Mouse (Mus musculus): ENCODE data around the gene B3galt4. TPM values are rescaled to one million over a fixed set of nuclear protein-coding genes. Genes with fewer than 3 reads are reported as not detected.
A peak's percentile ranks its signal among the peaks of the same experiment; 100 is the strongest.

Gene B3galt4
- polyA plus RNA-seq, 1 experiment from 2014 or later, result 16.1 TPM

GRCm38 (mm10) chr17:33913905-33914304, 37.4 kb downstream of the B3galt4 start:
- peaks cover 21% of the 10 kb centered on the region for H3K36me3 ChIP-seq (ENCODE audit: control insufficient read depth, insufficient read depth, low read length)
- H3K27me3 ChIP-seq (replicated peaks; ENCODE audit: control insufficient read depth, insufficient read depth, low read length), result 0 out of 2 replicates have a peak, but pooled peaks cover 3% of the 10 kb centered on the region
- no peak overlapping the region for H3K9ac ChIP-seq (ENCODE audit: low read depth, low read length)
- H3K4me1 ChIP-seq (ENCODE audit: control insufficient read depth, insufficient read depth, low read depth, low read length), result peaks cover 23% of the 10 kb centered on the region
- 93% methylated on average over 8 of the region's 8 CpGs for WGBS
- no peaks in the 10 kb centered on the region for H3K9me3 ChIP-seq (ENCODE audit: control insufficient read depth, low read length)
- ATAC-seq, result no peak
- H3K27ac ChIP-seq (ENCODE audit: low read depth, low read length), result no peak overlapping the region
- no peak overlapping the region for H3K4me2 ChIP-seq (ENCODE audit: low read length)
- H3K4me3 ChIP-seq (ENCODE audit: low read length), result no peak overlapping the region

- 88% methylated on average over 10 of the region's 10 CpGs for WGBS
- peaks cover 21% of the 10 kb centered on the region for H3K4me1 ChIP-seq (ENCODE audit: control insufficient read depth, insufficient read depth, low read depth, low read length)
- H3K27ac ChIP-seq (ENCODE audit: low read depth, low read length), result no peak overlapping the region
- no peaks in the 10 kb centered on the region for H3K9me3 ChIP-seq (ENCODE audit: control insufficient read depth, low read length)
- peaks cover 21% of the 10 kb centered on the region for H3K36me3 ChIP-seq (ENCODE audit: control insufficient read depth, insufficient read depth, low read length)
- no peak overlapping the region for H3K9ac ChIP-seq (ENCODE audit: low read depth, low read length)
- H3K4me2 ChIP-seq (ENCODE audit: low read length), result no peak overlapping the region
- no peak overlapping the region for H3K4me3 ChIP-seq (ENCODE audit: low read length)
- no peak for ATAC-seq
- no peaks in the 10 kb centered on the region for H3K27me3 ChIP-seq (replicated peaks; ENCODE audit: control insufficient read depth, insufficient read depth, low read length)
Observed at GRCm38 (mm10) chr17:33913264-33913663, 38.0 kb downstream of the B3galt4 start.

GRCm38 (mm10) chr17:33911813-33912414, 39.4 kb downstream of the B3galt4 start:
- WGBS, result 93% methylated on average over 28 of the region's 28 CpGs
- Histone ChIP-seq H3K27ac (ENCODE audit: low read depth, low read length) (no peak overlapping the region), H3K4me3 (ENCODE audit: low read length) (no peak overlapping the region), H3K9me3 (ENCODE audit: control insufficient read depth, low read length) (no peaks in the 10 kb centered on the region), H3K4me1 (ENCODE audit: control insufficient read depth, insufficient read depth, low read depth, low read length) (peaks cover 24% of the 10 kb centered on the region), H3K4me2 (ENCODE audit: low read length) (no peak overlapping the region), H3K27me3 (replicated peaks; ENCODE audit: control insufficient read depth, insufficient read depth, low read length) (no peaks in the 10 kb centered on the region), H3K9ac (ENCODE audit: low read depth, low read length) (no peak overlapping the region), H3K36me3 (ENCODE audit: control insufficient read depth, insufficient read depth, low read length) (peaks cover 21% of the 10 kb centered on the region)
- no peak for ATAC-seq

GRCm38 (mm10) chr17:33911052-33911812, 40.1 kb downstream of the B3galt4 start:
- WGBS, result 91% methylated on average over 31 of the region's 31 CpGs
- peaks cover 19% of the 10 kb centered on the region for H3K4me1 ChIP-seq (ENCODE audit: control insufficient read depth, insufficient read depth, low read depth, low read length)
- H3K27ac ChIP-seq (ENCODE audit: low read depth, low read length), result no peak overlapping the region
- no peak for ATAC-seq
- H3K9me3 ChIP-seq (ENCODE audit: control insufficient read depth, low read length), result no peaks in the 10 kb centered on the region
- H3K9ac ChIP-seq (ENCODE audit: low read depth, low read length), result no peak overlapping the region
- H3K27me3 ChIP-seq (replicated peaks; ENCODE audit: control insufficient read depth, insufficient read depth, low read length), result no peaks in the 10 kb centered on the region
- peaks cover 21% of the 10 kb centered on the region for H3K36me3 ChIP-seq (ENCODE audit: control insufficient read depth, insufficient read depth, low read length)
- no peak overlapping the region for H3K4me3 ChIP-seq (ENCODE audit: low read length)
- no peak overlapping the region for H3K4me2 ChIP-seq (ENCODE audit: low read length)

GRCm38 (mm10) chr17:33910346-33911051, 40.8 kb downstream of the B3galt4 start:
- no peaks in the 10 kb centered on the region for H3K27me3 ChIP-seq (replicated peaks; ENCODE audit: control insufficient read depth, insufficient read depth, low read length)
- no peak for ATAC-seq
- H3K9me3 ChIP-seq (ENCODE audit: control insufficient read depth, low read length), result no peaks in the 10 kb centered on the region
- H3K4me2 ChIP-seq (ENCODE audit: low read length), result peak overlapping the region; percentile 91
- peak overlapping the region; percentile 91 for H3K4me3 ChIP-seq (ENCODE audit: low read length)
- WGBS, result 52% methylated on average over 11 of the region's 11 CpGs
- H3K4me1 ChIP-seq (ENCODE audit: control insufficient read depth, insufficient read depth, low read depth, low read length), result peaks cover 19% of the 10 kb centered on the region
- peaks cover 21% of the 10 kb centered on the region for H3K36me3 ChIP-seq (ENCODE audit: control insufficient read depth, insufficient read depth, low read length)
- peak overlapping the region; percentile 91 for H3K9ac ChIP-seq (ENCODE audit: low read depth, low read length)
- no peak overlapping the region for H3K27ac ChIP-seq (ENCODE audit: low read depth, low read length)

DNA sequence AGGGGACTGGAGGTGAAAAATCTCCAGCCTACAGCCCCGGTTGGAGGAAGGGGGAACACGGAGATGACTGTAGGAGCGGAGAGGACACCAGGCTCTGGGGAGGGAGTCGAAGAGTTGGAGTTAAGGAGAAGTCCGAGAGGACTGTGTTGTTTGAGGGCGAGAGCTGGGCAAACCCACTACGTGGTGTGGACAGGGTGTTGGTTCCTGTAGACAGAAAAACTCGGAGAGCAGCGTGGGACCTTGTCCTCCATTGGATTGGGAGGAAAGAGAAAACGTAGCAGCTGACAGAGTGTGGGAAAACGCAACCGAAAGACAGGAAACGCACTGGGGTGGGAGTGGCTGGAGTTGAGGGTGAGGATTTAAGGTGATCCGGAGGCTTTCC, 41.4 kb downstream of the B3galt4 start:
- no peaks in the 10 kb centered on the region for H3K27me3 ChIP-seq (replicated peaks; ENCODE audit: control insufficient read depth, insufficient read depth, low read length)
- peak overlapping the region; percentile 91 for H3K9ac ChIP-seq (ENCODE audit: low read depth, low read length)
- peaks cover 15% of the 10 kb centered on the region for H3K4me1 ChIP-seq (ENCODE audit: control insufficient read depth, insufficient read depth, low read depth, low read length)
- peak overlapping the region; percentile 88 for H3K27ac ChIP-seq (ENCODE audit: low read depth, low read length)
- H3K36me3 ChIP-seq (ENCODE audit: control insufficient read depth, insufficient read depth, low read length), result peaks cover 21% of the 10 kb centered on the region
- H3K4me2 ChIP-seq (ENCODE audit: low read length), result peak overlapping the region; percentile 91
- peak overlapping the region; percentile 91 for H3K4me3 ChIP-seq (ENCODE audit: low read length)
- 0% methylated on average over 14 of the region's 14 CpGs for WGBS
- no peak for ATAC-seq
- no peaks in the 10 kb centered on the region for H3K9me3 ChIP-seq (ENCODE audit: control insufficient read depth, low read length)

- Histone ChIP-seq H3K4me2 (ENCODE audit: low read length) (peak within 1 kb of the TSS; percentile 91), H3K27me3 (replicated peaks; ENCODE audit: control insufficient read depth, insufficient read depth, low read length) (no peaks in the 10 kb centered on the region), H3K9ac (ENCODE audit: low read depth, low read length) (peak within 1 kb of the TSS; percentile 91), H3K4me1 (ENCODE audit: control insufficient read depth, insufficient read depth, low read depth, low read length) (peaks cover 14% of the 10 kb centered on the region), H3K4me3 (ENCODE audit: low read length) (peak within 1 kb of the TSS; percentile 91), H3K27ac (ENCODE audit: low read depth, low read length) (peak within 1 kb of the TSS; percentile 88), H3K36me3 (ENCODE audit: control insufficient read depth, insufficient read depth, low read length) (peaks cover 19% of the 10 kb centered on the region), H3K9me3 (ENCODE audit: control insufficient read depth, low read length) (no peaks in the 10 kb centered on the region)
- WGBS, result under 1% methylated on average over 65 of the region's 68 CpGs
- ATAC-seq, result peak; percentile 97
Observed at GRCm38 (mm10) chr17:33909077-33909868, 42.0 kb downstream of the B3galt4 start, which contains the start of gene Daxx. Gene Daxx (plus strand): TSS chr17:33909414.

GRCm38 (mm10) chr17:33908331-33909076, 42.8 kb downstream of the B3galt4 start:
- peak; percentile 63 for ATAC-seq
- Histone ChIP-seq H3K4me2 (ENCODE audit: low read length) (peak overlapping the region; percentile 78), H3K27me3 (replicated peaks; ENCODE audit: control insufficient read depth, insufficient read depth, low read length) (no peaks in the 10 kb centered on the region), H3K9ac (ENCODE audit: low read depth, low read length) (peak overlapping the region; percentile 81), H3K9me3 (ENCODE audit: control insufficient read depth, low read length) (no peaks in the 10 kb centered on the region), H3K27ac (ENCODE audit: low read depth, low read length) (peak overlapping the region; percentile 85), H3K4me1 (ENCODE audit: control insufficient read depth, insufficient read depth, low read depth, low read length) (peaks cover 14% of the 10 kb centered on the region), H3K36me3 (ENCODE audit: control insufficient read depth, insufficient read depth, low read length) (peaks cover 12% of the 10 kb centered on the region), H3K4me3 (ENCODE audit: low read length) (peak overlapping the region; percentile 91)
- under 1% methylated on average over 44 of the region's 44 CpGs for WGBS
